26 mouse cellular contexts compared by ENCODE assay signal in the genomic region with DNA sequence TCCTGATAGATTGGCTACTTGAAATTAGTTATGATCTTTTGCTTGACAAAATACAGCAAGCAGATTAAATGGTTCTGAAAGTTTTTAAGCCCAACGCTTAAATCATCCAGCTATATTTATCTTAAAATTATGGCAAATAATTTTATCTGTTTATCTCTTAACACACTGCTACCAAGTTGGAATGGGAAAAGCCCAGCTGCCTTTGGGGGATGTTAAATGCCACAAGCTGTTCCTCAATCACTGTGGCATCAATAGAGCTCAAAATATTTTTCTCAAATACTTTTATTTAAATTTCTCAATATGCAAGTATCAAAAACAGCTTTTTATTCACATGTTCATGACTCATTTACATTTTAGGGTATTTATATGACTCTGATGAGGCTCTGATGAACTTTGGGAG.
"Had no signal": no experiment of that assay in that cellular context is flagged by ENCODE, and none has a peak within 500 bp of the region (broad histone marks: within the 10 kb centered on the region; RNA-seq: fewer than 3 reads in every experiment).

No protein-coding gene starts in this region.

- H3K9ac ChIP-seq: forebrain, postnatal 0 days; heart, embryonic 12.5 days; hindbrain, embryonic 13.5 days; hindbrain, embryonic 15.5 days; kidney, embryonic 15.5 days; limb, embryonic 13.5 days; limb, embryonic 15.5 days; liver, embryonic 12.5 days; liver, embryonic 14.5 days had no signal

- H3K4me2 ChIP-seq: heart, embryonic 12.5 days; hindbrain, embryonic 13.5 days; hindbrain, embryonic 15.5 days; kidney, embryonic 15.5 days; limb, embryonic 13.5 days; limb, embryonic 15.5 days; liver, embryonic 12.5 days had no signal

- DNase-seq: forebrain, postnatal 0 days; gastrocnemius, adult 2 months; gastrocnemius, postnatal 10 days; gastrocnemius, postnatal 25 days; heart, adult 18-20 months; heart, postnatal 10 days; heart, postnatal 4 days; kidney, adult 11 months; kidney, adult 2 months; kidney, adult 9 months; kidney, postnatal 14 days; kidney, postnatal 36 days; left cerebral cortex, postnatal 4 days had no signal

- H3K27ac ChIP-seq: gastrocnemius, adult 2 months; heart, embryonic 10.5 days; hindbrain, embryonic 10.5 days; hindbrain, embryonic 13.5 days; hindbrain, embryonic 15.5 days; hindbrain, postnatal 0 days; kidney, embryonic 15.5 days; kidney, postnatal 0 days; limb, embryonic 13.5 days; limb, embryonic 15.5 days; liver, embryonic 12.5 days; liver, embryonic 14.5 days had no signal

- H3K9me3 ChIP-seq: heart, embryonic 10.5 days; heart, embryonic 12.5 days; hindbrain, embryonic 10.5 days; hindbrain, embryonic 13.5 days; hindbrain, embryonic 15.5 days; kidney, embryonic 15.5 days; limb, embryonic 13.5 days; limb, embryonic 15.5 days; liver, embryonic 12.5 days had no signal

- H3K36me3 ChIP-seq: heart, embryonic 10.5 days; heart, embryonic 12.5 days; hindbrain, embryonic 10.5 days; hindbrain, embryonic 13.5 days; hindbrain, embryonic 15.5 days; kidney, embryonic 15.5 days; limb, embryonic 13.5 days; limb, embryonic 15.5 days; liver, embryonic 12.5 days had no signal

- ATAC-seq: forebrain, postnatal 0 days; hindbrain, postnatal 0 days; intestine, embryonic 16.5 days; liver, embryonic 12.5 days had no signal

- H3K4me3 ChIP-seq: gastrocnemius, adult 2 months; heart, embryonic 10.5 days; heart, embryonic 12.5 days; hindbrain, embryonic 10.5 days; hindbrain, embryonic 13.5 days; hindbrain, embryonic 15.5 days; kidney, embryonic 15.5 days; limb, embryonic 13.5 days; limb, embryonic 15.5 days; liver, embryonic 12.5 days had no signal

- H3K4me1 ChIP-seq: heart, embryonic 10.5 days; heart, embryonic 12.5 days; liver, embryonic 12.5 days had no signal

- H3K27me3 ChIP-seq: heart, embryonic 12.5 days; hindbrain, embryonic 15.5 days; kidney, embryonic 15.5 days; limb, embryonic 13.5 days; limb, embryonic 15.5 days had no signal
